Mouse (Mus musculus) spleen, adult 2 months (tissue): Measurements from ENCODE around the gene Plekhg6.

Experiments used
- CTCF ChIP-seq: fragments of 200-500 bp; IDR thresholded peaks from 2 replicates; pipeline ENCODE4 v1.5.1; 2011; ENCODE audit warnings: mild to moderate bottlenecking, inconsistent platforms; ENCODE audit not compliant: insufficient read depth, insufficient read length, insufficient replicate concordance; ENCODE audit errors: extremely low read depth
- POLR2A ChIP-seq: fragments of 200-500 bp; IDR thresholded peaks from 2 replicates; pipeline ENCODE4 v1.6.1; 2011; ENCODE audit warnings: low read depth, low read length, inconsistent platforms

DNA sequence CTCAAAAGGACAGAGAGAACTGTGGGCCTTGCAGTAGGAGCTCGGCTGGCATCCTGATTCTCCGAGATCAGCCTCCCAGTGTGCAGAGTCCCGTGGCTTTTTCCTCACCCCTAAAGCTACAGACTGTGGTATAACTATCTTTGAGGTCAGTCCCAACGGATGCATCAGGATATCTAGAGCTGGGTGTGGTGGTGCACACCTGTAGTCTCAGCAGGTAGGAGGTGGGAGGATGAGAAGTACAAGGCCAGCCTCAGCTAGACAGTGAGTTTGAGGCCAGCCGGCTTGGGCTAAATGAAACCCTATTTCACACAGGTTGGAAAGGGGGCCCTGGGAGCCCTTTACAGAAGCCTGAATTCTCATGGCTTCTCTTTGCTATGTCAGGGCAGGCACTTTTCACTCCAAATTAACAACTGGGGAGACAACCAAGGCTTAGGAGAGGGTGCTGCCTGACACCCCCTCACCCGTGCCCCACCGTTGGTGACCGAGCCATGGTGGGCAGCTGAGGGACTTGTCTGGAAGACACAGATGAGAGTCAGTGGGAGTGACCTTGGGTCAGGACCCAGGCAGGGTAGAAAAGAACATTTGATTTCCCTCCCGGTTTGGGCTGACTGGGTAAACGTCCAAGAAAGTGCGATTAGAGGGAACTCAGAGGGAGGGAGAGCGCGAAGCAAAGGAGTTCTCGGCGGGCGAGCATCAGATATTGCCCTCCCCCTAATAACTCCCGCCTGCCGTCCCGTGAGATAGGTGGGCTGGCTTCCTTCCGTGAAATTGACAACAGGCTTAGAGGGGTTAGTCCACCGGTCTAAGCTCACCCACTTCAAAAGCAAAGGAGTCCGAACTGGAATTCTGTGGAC lies 31.6 kb downstream of the Plekhg6 start, which contains the start of gene Tnfrsf1a:
- TF ChIP-seq POLR2A (no peak), CTCF (no peak)
